Mouse (Mus musculus) lung, embryonic 14.5 days (tissue): ENCODE results near the gene Sbf2. TPM values are rescaled to one million over a fixed set of nuclear protein-coding genes. Genes with fewer than 3 reads are reported as not detected.
A peak's percentile ranks its signal among the peaks of the same experiment; 100 is the strongest.

ENCODE experiments used
- ATAC-seq: fragments of 200-750 bp; cut with Nextera tagmentation; 2 replicates; pipeline ENCODE4 v1.8.0; 2017; ENCODE audit warnings: mild to moderate bottlenecking, moderate TSS enrichment, moderate library complexity; ENCODE audit not compliant: insufficient read depth
- DNase-seq: peaks from one replicate; pipeline ENCODE4 v3.0.0-alpha.2; 2015
- H3K27ac ChIP-seq: fragments of 300-500 bp; sonication (generic); 2 replicates; pipeline ENCODE4 v1.5.1; 2014; ENCODE audit warnings: low read depth, mild to moderate bottlenecking, moderate library complexity
- H3K27me3 ChIP-seq: fragments of 300-500 bp; sonication (generic); 2 replicates; pipeline ENCODE4 v1.6.1; 2014; ENCODE audit warnings: low read length, control low read depth; ENCODE audit not compliant: insufficient read depth
- H3K36me3 ChIP-seq: fragments of 300-500 bp; sonication (generic); 2 replicates; pipeline ENCODE4 v1.6.1; 2014; ENCODE audit warnings: control low read depth; ENCODE audit not compliant: insufficient read depth
- H3K4me1 ChIP-seq: fragments of 300-500 bp; sonication (generic); 2 replicates; pipeline ENCODE4 v1.6.1; 2014; ENCODE audit warnings: antibody characterized with exemption, control low read depth; ENCODE audit not compliant: insufficient read depth
- H3K4me2 ChIP-seq: fragments of 300-500 bp; sonication (generic); 2 replicates; pipeline ENCODE4 v1.6.1; 2014; ENCODE audit warnings: mild to moderate bottlenecking
- H3K4me3 ChIP-seq: fragments of 300-500 bp; sonication (generic); 2 replicates; pipeline ENCODE4 v1.5.1; 2014; ENCODE audit warnings: low read depth, low read length
- H3K9ac ChIP-seq: fragments of 300-500 bp; sonication (generic); 2 replicates; pipeline ENCODE4 v1.6.1; 2014
- H3K9me3 ChIP-seq: fragments of 300-500 bp; sonication (generic); 2 replicates; pipeline ENCODE4 v1.6.1; 2016; ENCODE audit warnings: low read depth, low read length, control low read depth
- CTCF ChIP-seq: IDR thresholded peaks from 2 replicates; pipeline ENCODE4 v1.5.1; 2016; ENCODE audit warnings: antibody characterized with exemption, low read depth
- WGBS: fragments of 180-500 bp; shearing (Covaris S2); extraction: QIAGEN DNeasy Blood & Tissue Kit; methylation state at CpG from one replicate; pipeline ENCODE4 v1.1.7; 2014; 5-methylcytosine and 5-hydroxymethylcytosine counted together
- polyA plus RNA-seq: library from polyadenylated mRNA; unstranded; fragments of >200 nt; fragmentation: Nextera tagmentation; extraction: Ambion mirVana; gene quantifications from 2 replicates; pipeline ENCODE4 v1.2.1, GENCODE M21; 2014

Gene Sbf2
- polyA plus RNA-seq, 1 experiment from 2014 or later: 45.4 TPM

- no peaks in the 10 kb centered on the region for H3K27me3 ChIP-seq
- ATAC-seq: no peak
- H3K36me3 ChIP-seq: no peaks in the 10 kb centered on the region
- no peak for TF ChIP-seq CTCF
- H3K9ac ChIP-seq: no peak overlapping the region
- H3K9me3 ChIP-seq: no peaks in the 10 kb centered on the region
- no peak overlapping the region for H3K27ac ChIP-seq
- H3K4me3 ChIP-seq: no peak overlapping the region
- 77% methylated on average over 5 of the region's 5 CpGs for WGBS
- no peak for DNase-seq
- no peaks in the 10 kb centered on the region for H3K4me1 ChIP-seq
- H3K4me2 ChIP-seq: no peak overlapping the region
These were observed 129.7 kb downstream of the Sbf2 start for GRCm38 (mm10) chr7:110485051-110485450.

GRCm38 (mm10) chr7:110470987-110471386, 143.7 kb downstream of the Sbf2 start:
- WGBS: 59% methylated on average over 6 of the region's 6 CpGs
- Histone ChIP-seq H3K9me3 (no peaks in the 10 kb centered on the region), H3K4me3 (no peak overlapping the region), H3K4me1 (peaks cover 4% of the 10 kb centered on the region; the same call in 1 of the 2 replicates), H3K9ac (no peak overlapping the region), H3K27me3 (no peaks in the 10 kb centered on the region), H3K27ac (no peak overlapping the region), H3K4me2 (no peak overlapping the region), H3K36me3 (no peaks in the 10 kb centered on the region)
- no peak for TF ChIP-seq CTCF
- DNase-seq (peak; percentile 50), ATAC-seq (no peak)

- H3K9ac ChIP-seq: no peak overlapping the region
- no peak for TF ChIP-seq CTCF
- WGBS: 78% methylated on average over 5 of the region's 5 CpGs
- no peak overlapping the region for H3K4me2 ChIP-seq
- H3K4me3 ChIP-seq: no peak overlapping the region
- no peak for ATAC-seq
- H3K27ac ChIP-seq: no peak overlapping the region
- H3K27me3 ChIP-seq: no peaks in the 10 kb centered on the region
- no peaks in the 10 kb centered on the region for H3K9me3 ChIP-seq
- no peak for DNase-seq
- peaks cover 5% of the 10 kb centered on the region; the same call in 1 of the 2 replicates for H3K36me3 ChIP-seq
- H3K4me1 ChIP-seq: no peaks in the 10 kb centered on the region
These were observed 151.3 kb downstream of the Sbf2 start for GRCm38 (mm10) chr7:110463471-110463870.

GRCm38 (mm10) chr7:110432301-110432700, 182.4 kb downstream of the Sbf2 start:
- no peaks in the 10 kb centered on the region for H3K9me3 ChIP-seq
- WGBS: 18% methylated on average over 4 of the region's 4 CpGs
- H3K4me3 ChIP-seq: no peak overlapping the region
- H3K27me3 ChIP-seq: no peaks in the 10 kb centered on the region
- no peak overlapping the region for H3K4me2 ChIP-seq
- ATAC-seq: no peak
- peak; percentile 79 for DNase-seq
- H3K4me1 ChIP-seq: no peaks in the 10 kb centered on the region
- TF ChIP-seq CTCF: peak; percentile 84
- no peak overlapping the region for H3K9ac ChIP-seq
- no peak overlapping the region for H3K27ac ChIP-seq
- H3K36me3 ChIP-seq: peaks cover 9% of the 10 kb centered on the region

- no peak for DNase-seq
- Histone ChIP-seq H3K27me3 (no peaks in the 10 kb centered on the region), H3K9me3 (no peaks in the 10 kb centered on the region), H3K9ac (no peak overlapping the region), H3K4me3 (no peak overlapping the region), H3K36me3 (peaks cover 8% of the 10 kb centered on the region; the same call in 1 of the 2 replicates), H3K27ac (no peak overlapping the region), H3K4me2 (no peak overlapping the region), H3K4me1 (no peaks in the 10 kb centered on the region)
- no peak for ATAC-seq
- TF ChIP-seq CTCF: no peak
- 79% methylated on average over 1 of the region's 1 CpGs for WGBS
These were observed 198.4 kb downstream of the Sbf2 start for GRCm38 (mm10) chr7:110416318-110416717.

GRCm38 (mm10) chr7:110414276-110414675, 200.4 kb downstream of the Sbf2 start:
- no peak for DNase-seq
- H3K36me3 ChIP-seq: peaks cover 8% of the 10 kb centered on the region; the same call in 1 of the 2 replicates
- no peaks in the 10 kb centered on the region for H3K4me1 ChIP-seq
- no peaks in the 10 kb centered on the region for H3K9me3 ChIP-seq
- no peak overlapping the region for H3K9ac ChIP-seq
- no peak overlapping the region for H3K27ac ChIP-seq
- ATAC-seq: no peak
- H3K4me3 ChIP-seq: no peak overlapping the region
- no peak for TF ChIP-seq CTCF
- WGBS: 80% methylated on average over 5 of the region's 5 CpGs
- H3K27me3 ChIP-seq: no peaks in the 10 kb centered on the region
- H3K4me2 ChIP-seq: no peak overlapping the region

- Histone ChIP-seq H3K27ac (no peak overlapping the region), H3K4me3 (no peak overlapping the region), H3K4me1 (no peaks in the 10 kb centered on the region), H3K4me2 (no peak overlapping the region), H3K9me3 (no peaks in the 10 kb centered on the region), H3K9ac (no peak overlapping the region), H3K36me3 (0 out of 2 replicates have a peak, but pooled peaks cover 6% of the 10 kb centered on the region), H3K27me3 (no peaks in the 10 kb centered on the region)
- WGBS: 50% methylated on average over 1 of the region's 1 CpGs
- no peak for TF ChIP-seq CTCF
- DNase-seq (peak; percentile 58), ATAC-seq (no peak)
These were observed 212.6 kb downstream of the Sbf2 start for GRCm38 (mm10) chr7:110402092-110402491.

GRCm38 (mm10) chr7:110392576-110392975, 222.1 kb downstream of the Sbf2 start:
- no peak overlapping the region for H3K4me2 ChIP-seq
- H3K36me3 ChIP-seq: 0 out of 2 replicates have a peak, but pooled peaks cover 4% of the 10 kb centered on the region
- TF ChIP-seq CTCF: no peak
- H3K4me1 ChIP-seq: no peaks in the 10 kb centered on the region
- no peaks in the 10 kb centered on the region for H3K27me3 ChIP-seq
- no peaks in the 10 kb centered on the region for H3K9me3 ChIP-seq
- H3K4me3 ChIP-seq: no peak overlapping the region
- no peak for ATAC-seq
- 62% methylated on average over 6 of the region's 6 CpGs for WGBS
- peak; percentile 40 for DNase-seq
- no peak overlapping the region for H3K9ac ChIP-seq
- no peak overlapping the region for H3K27ac ChIP-seq
